Mouse (Mus musculus) thymus, adult 2 months (tissue): ENCODE measurements around the gene Dyrk2. TPM values are rescaled to one million over a fixed set of nuclear protein-coding genes. Genes with fewer than 3 reads are reported as not detected.

ENCODE experiments used
- DNase-seq: peaks from one replicate; pipeline ENCODE4 v3.0.0; 2021
- H3K27ac ChIP-seq: fragments of 200-500 bp; 2 replicates; pipeline ENCODE4 v1.5.1; 2012; ENCODE audit warnings: low read length, control low read depth; ENCODE audit not compliant: control insufficient read depth, insufficient read depth
- H3K27me3 ChIP-seq: fragments of 200-500 bp; 2 replicates; pipeline ENCODE4 v1.6.1; 2012; ENCODE audit warnings: mild to moderate bottlenecking, low read length, moderate library complexity, mixed read lengths; ENCODE audit not compliant: control insufficient read depth, insufficient read depth
- H3K36me3 ChIP-seq: fragments of 200-500 bp; 2 replicates; pipeline ENCODE4 v1.6.1; 2012; ENCODE audit warnings: mild to moderate bottlenecking, low read length, moderate library complexity; ENCODE audit not compliant: control insufficient read depth, insufficient read depth
- H3K4me1 ChIP-seq: fragments of 200-500 bp; replicated peaks from 2 replicates; pipeline ENCODE4 v1.6.1; 2012; ENCODE audit warnings: low read length; ENCODE audit not compliant: control insufficient read depth, insufficient read depth
- H3K4me3 ChIP-seq: fragments of 200-500 bp; 2 replicates; pipeline ENCODE4 v1.5.1; 2012; ENCODE audit warnings: mild to moderate bottlenecking, low read length, control low read depth, moderate library complexity; ENCODE audit not compliant: control insufficient read depth, insufficient read depth
- CTCF ChIP-seq: fragments of 200-500 bp; IDR thresholded peaks from 2 replicates; pipeline ENCODE4 v1.5.1; 2012; ENCODE audit warnings: mild to moderate bottlenecking, control low read depth, low read length, moderate library complexity, borderline replicate concordance; ENCODE audit not compliant: control insufficient read depth, poor library complexity, insufficient read depth; ENCODE audit errors: extremely low read depth
- POLR2A ChIP-seq: fragments of 200-500 bp; IDR thresholded peaks from 2 replicates; pipeline ENCODE4 v1.6.1; 2012; ENCODE audit warnings: mild to moderate bottlenecking, low read length, control low read depth, moderate library complexity; ENCODE audit not compliant: control insufficient read depth, poor library complexity, insufficient read depth; ENCODE audit errors: extremely low read depth
- WGBS: fragments of 180-500 bp; shearing (Covaris S2); methylation state at CpG from one replicate; pipeline ENCODE4 v1.1.7; 2018; 5-methylcytosine and 5-hydroxymethylcytosine counted together
- polyA plus RNA-seq: library from polyadenylated mRNA; depleted of rRNA; stranded (reverse); fragments of >200 nt; gene quantifications from 2 replicates; pipeline ENCODE4 v1.2.3, GENCODE M21; 2012

Dyrk2 gene
- polyA plus RNA-seq, 1 experiment: 24.5 TPM

- Histone ChIP-seq H3K4me3 (no peak overlapping the region), H3K4me1 (peaks cover 21% of the 10 kb centered on the region), H3K36me3 (peaks cover 25% of the 10 kb centered on the region), H3K27ac (no peak overlapping the region), H3K27me3 (no peaks in the 10 kb centered on the region)
- TF ChIP-seq POLR2A: no peak
- no peak for TF ChIP-seq CTCF
- no peak for DNase-seq
- 95% methylated on average over 7 of the region's 7 CpGs for WGBS
Observed at GRCm38 (mm10) chr10:118864976-118865375, 5.0 kb downstream of the Dyrk2 start.

GRCm38 (mm10) chr10:118863611-118864010 lies 6.4 kb downstream of the Dyrk2 start:
- Histone ChIP-seq H3K4me3 (no peak overlapping the region), H3K27me3 (no peaks in the 10 kb centered on the region), H3K36me3 (peaks cover 39% of the 10 kb centered on the region), H3K4me1 (peaks cover 19% of the 10 kb centered on the region), H3K27ac (no peak overlapping the region)
- no peak for DNase-seq
- WGBS: 96% methylated on average over 8 of the region's 8 CpGs
- TF ChIP-seq POLR2A: no peak
- no peak for TF ChIP-seq CTCF

- Histone ChIP-seq H3K36me3 (peaks cover 46% of the 10 kb centered on the region), H3K27ac (no peak overlapping the region)
- WGBS: 82% methylated on average over 4 of the region's 4 CpGs
Observed at GRCm38 (mm10) chr10:118862233-118862632, 7.8 kb downstream of the Dyrk2 start.

DNA sequence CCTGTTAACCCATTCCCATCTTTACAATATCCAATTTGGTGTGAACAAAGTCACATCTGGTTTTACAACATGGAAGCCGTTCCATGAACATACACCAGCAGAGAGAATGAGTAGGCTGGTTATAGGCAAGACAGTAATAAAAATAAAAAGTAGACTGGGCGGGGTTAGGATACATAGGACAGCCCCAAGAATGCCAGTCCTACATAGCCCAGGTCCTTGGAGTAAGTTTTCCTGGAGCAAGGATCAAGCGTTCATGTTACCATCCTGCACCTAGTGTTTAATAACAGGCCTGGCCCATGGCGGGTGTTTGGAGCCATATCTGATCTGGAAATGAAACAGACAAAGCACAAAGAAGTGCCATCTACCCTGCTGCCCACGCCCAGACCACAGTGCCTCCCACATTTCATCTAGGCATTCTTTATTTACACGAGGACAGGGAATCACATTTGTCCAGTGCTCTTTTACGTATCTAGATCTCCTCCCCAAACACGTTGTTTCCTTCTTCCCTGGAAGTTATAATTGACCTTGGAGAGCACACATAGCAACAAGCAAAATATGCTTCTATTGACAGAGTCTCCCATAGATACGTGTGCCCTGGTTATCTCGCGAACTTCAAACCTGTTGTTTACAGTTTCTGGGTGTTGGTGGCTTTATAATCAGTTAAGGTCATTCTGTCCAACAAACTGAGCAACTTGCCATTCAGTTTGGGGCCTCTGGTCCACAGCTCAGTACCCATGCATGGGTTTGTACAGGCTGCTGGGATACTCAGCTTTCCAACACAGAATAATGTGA lies 8.6 kb downstream of the Dyrk2 start:
- TF ChIP-seq CTCF (no peak), POLR2A (no peak)

More at GRCm38 (mm10) chr10:118862233-118862632, 7.8 kb downstream of the Dyrk2 start:
- Histone ChIP-seq H3K27me3 (no peaks in the 10 kb centered on the region), H3K4me1 (peaks cover 17% of the 10 kb centered on the region), H3K4me3 (no peak overlapping the region)
- DNase-seq: no peak
- TF ChIP-seq POLR2A (no peak), CTCF (no peak)

DNA sequence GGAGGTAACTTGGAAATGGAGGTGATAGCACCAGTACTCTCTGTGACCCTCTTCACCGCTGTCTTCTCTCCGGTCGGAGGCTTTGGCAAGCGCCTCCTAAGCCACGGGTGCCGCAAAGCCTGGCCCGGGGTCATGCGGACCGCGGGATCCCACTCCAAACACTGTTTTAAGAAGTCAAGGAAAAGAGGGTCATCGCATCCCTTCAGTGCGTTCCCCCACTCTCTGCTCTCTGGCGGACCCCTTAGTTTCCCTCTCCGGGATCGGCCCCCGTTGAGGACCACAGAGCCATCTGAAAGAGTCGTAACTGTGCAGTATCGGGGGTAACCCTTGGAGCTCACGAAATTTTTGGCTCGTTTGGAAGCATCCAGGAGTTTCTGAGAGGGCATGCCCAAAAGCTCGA lies 10.4 kb downstream of the Dyrk2 start:
- H3K27me3 ChIP-seq: no peaks in the 10 kb centered on the region
- peaks cover 11% of the 10 kb centered on the region for H3K4me1 ChIP-seq
- TF ChIP-seq POLR2A (no peak), CTCF (no peak)
- peaks cover 63% of the 10 kb centered on the region for H3K36me3 ChIP-seq
- no peak overlapping the region for H3K27ac ChIP-seq
- WGBS: 98% methylated on average over 21 of the region's 21 CpGs
- H3K4me3 ChIP-seq: no peak overlapping the region
- DNase-seq: no peak

More for the DNA sequence above, 8.6 kb downstream of the Dyrk2 start:
- Histone ChIP-seq H3K36me3 (peaks cover 54% of the 10 kb centered on the region), H3K27ac (no peak overlapping the region), H3K4me1 (peaks cover 13% of the 10 kb centered on the region), H3K27me3 (no peaks in the 10 kb centered on the region), H3K4me3 (no peak overlapping the region)
- WGBS: 95% methylated on average over 11 of the region's 11 CpGs
- DNase-seq: no peak

DNA sequence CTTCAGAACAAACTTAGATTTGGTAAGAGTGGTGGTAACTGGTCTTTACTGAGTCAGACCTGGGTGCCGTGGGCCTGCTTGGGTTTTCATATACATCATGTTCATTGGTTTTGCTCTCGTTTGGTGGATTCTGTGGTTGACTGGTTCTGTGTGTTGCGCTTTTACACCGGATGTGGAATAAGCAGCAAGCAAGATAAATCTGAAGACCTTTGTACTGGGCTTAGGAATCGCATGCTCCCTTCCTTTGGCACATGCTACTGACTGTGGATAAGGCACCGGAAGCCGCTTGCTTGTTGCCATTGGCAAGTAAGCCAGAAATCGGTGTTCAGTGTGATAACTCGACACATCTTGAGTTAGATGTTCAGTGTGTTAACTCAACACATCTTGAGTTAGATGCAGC lies 15.4 kb downstream of the Dyrk2 start:
- WGBS: 66% methylated on average over 9 of the region's 9 CpGs
- DNase-seq: no peak

More for the DNA sequence above, 15.4 kb downstream of the Dyrk2 start:
- Histone ChIP-seq H3K4me1 (peaks cover 7% of the 10 kb centered on the region), H3K4me3 (no peak overlapping the region), H3K27me3 (no peaks in the 10 kb centered on the region), H3K27ac (no peak overlapping the region), H3K36me3 (peaks cover 35% of the 10 kb centered on the region)
- TF ChIP-seq CTCF (no peak), POLR2A (no peak)
